Mouse (Mus musculus): ENCODE measurements at regions not wholly inside any gene's neighbourhood (a gene's known extent, or its start where the extent isn't known, plus 50 kb on each side); places are given as distances from the start of the nearest gene placed in this dataset.

DNA sequence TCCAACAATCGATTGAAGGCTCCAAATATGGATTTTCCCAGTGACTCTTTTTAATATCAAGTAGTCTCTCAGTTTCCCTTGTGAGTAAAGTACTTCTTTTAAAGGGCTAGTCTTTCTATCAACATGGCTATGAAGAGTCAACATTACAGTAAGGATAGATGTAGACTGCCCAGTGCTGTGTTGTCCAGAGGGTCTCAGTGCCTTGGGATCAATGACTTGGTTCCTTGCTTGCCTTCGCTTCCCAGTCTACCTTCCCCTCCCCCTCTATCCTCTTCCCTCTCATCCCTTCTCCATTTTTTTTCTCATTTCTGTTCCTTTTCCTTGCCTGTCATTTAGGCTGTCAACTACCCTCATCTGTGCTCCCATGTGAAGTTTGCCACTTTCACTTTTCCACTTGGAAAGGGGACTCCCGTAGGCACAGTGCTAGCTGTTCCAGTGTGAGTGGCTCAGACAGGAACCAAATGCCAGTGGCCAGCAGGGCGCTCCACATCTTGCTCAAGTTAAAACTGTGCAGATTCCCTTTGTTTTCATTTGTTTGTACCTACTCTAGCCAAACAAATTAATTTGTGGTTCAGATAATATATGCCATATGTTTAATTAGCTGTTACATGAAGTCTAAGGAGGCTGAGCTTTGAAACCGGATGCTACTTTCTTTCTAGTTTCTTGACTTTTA is 608.9 kb downstream of the Lmo4 start:
- H3K4me1 ChIP-seq = peaks cover 9% of the 10 kb centered on the region
- ATAC-seq (ENCODE audit: insufficient number of reproducible peaks, insufficient read depth, low FRiP score, low TSS enrichment, low read depth) = no peak
- no peak overlapping the region for H3K9ac ChIP-seq
- 48% methylated on average over 5 of the region's 5 CpGs for WGBS
- H3K9me3 ChIP-seq = no peaks in the 10 kb centered on the region
- no peak overlapping the region for H3K4me3 ChIP-seq
- no peak overlapping the region for H3K27ac ChIP-seq
- H3K27me3 ChIP-seq = peaks cover 7% of the 10 kb centered on the region
- H3K36me3 ChIP-seq = no peaks in the 10 kb centered on the region
- no peak overlapping the region for H3K4me2 ChIP-seq

DNA sequence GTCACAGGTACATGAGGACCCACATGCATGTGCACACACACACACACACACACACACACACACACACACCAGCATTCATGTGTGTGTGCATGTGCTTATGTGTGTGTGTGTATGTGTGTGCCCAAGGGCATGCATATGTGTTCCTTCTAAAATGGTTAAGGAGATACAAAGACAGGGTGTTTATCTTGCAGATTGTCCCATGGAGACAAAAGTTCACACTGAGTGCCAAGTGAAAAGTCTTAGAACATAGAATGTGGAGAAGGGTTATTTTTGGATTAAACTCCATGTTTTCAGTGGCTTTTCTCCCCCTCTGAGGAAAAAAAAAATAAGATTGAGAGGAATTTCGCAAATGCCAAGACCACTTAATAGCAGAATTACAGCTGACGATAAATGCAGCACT is 609.9 kb downstream of the Lmo4 start:
- Histone ChIP-seq H3K4me2 (no peak overlapping the region), H3K27ac (no peak overlapping the region), H3K36me3 (no peaks in the 10 kb centered on the region), H3K4me3 (no peak overlapping the region), H3K9ac (no peak overlapping the region), H3K9me3 (no peaks in the 10 kb centered on the region), H3K4me1 (peaks cover 9% of the 10 kb centered on the region), H3K27me3 (peaks cover 7% of the 10 kb centered on the region)
- WGBS = 76% methylated on average over 2 of the region's 2 CpGs
- ATAC-seq (ENCODE audit: insufficient number of reproducible peaks, insufficient read depth, low FRiP score, low TSS enrichment, low read depth) = no peak

DNA sequence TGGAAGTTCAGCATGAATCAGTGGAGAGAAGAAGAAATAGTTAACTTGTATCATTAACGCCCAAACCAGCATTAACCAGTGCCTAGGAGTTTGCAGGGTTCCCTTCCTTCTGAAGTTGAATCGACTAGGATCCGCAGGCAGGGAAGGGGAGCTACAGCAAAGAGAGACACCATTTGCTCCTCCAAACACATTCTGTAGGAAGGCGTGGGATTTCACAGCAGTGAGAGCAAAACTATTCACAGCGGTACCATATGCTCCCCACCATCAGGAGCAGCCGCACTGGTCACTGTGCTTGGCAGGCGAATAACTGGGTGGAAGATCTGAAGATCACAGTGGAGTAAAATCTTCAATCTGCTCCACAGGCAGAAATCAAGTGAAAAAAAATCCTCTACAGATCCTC is 610.3 kb downstream of the Lmo4 start:
- no peaks in the 10 kb centered on the region for H3K9me3 ChIP-seq
- peaks cover 9% of the 10 kb centered on the region for H3K4me1 ChIP-seq
- H3K4me2 ChIP-seq = no peak overlapping the region
- H3K4me3 ChIP-seq = no peak overlapping the region
- no peak for ATAC-seq (ENCODE audit: insufficient number of reproducible peaks, insufficient read depth, low FRiP score, low TSS enrichment, low read depth)
- H3K27ac ChIP-seq = no peak overlapping the region
- no peaks in the 10 kb centered on the region for H3K36me3 ChIP-seq
- no peak overlapping the region for H3K9ac ChIP-seq
- peaks cover 7% of the 10 kb centered on the region for H3K27me3 ChIP-seq
- WGBS = 87% methylated on average over 7 of the region's 7 CpGs

DNA sequence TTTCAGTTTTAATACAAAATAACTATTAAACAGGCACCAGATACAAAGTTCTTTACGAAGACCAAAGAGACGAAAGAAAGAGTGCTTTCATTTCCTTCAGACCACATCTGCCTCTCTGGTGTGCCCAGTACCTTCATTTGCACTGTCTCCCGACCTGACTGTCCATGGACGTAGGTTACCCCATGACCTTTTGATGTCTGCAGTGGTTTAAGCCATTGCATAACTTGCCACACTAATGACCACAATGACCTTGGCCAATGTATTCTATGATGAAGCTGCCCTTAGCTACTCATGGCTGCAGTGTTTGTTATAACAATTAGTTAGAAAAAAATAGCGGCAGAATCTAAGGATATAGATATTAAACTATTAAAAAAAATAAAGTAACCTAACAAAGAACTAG is 618.4 kb downstream of the Lmo4 start:
- 77% methylated on average over 5 of the region's 5 CpGs for WGBS
- Histone ChIP-seq H3K4me2 (no peak overlapping the region), H3K4me1 (0 out of 2 replicates have a peak, but pooled peaks cover 3% of the 10 kb centered on the region), H3K27me3 (no peaks in the 10 kb centered on the region; the same call in none of the 2 replicates), H3K27ac (no peak overlapping the region), H3K4me3 (no peak overlapping the region), H3K9me3 (no peaks in the 10 kb centered on the region), H3K9ac (no peak overlapping the region), H3K36me3 (no peaks in the 10 kb centered on the region)
- no peak for ATAC-seq (ENCODE audit: insufficient number of reproducible peaks, insufficient read depth, low FRiP score, low TSS enrichment, low read depth)

DNA sequence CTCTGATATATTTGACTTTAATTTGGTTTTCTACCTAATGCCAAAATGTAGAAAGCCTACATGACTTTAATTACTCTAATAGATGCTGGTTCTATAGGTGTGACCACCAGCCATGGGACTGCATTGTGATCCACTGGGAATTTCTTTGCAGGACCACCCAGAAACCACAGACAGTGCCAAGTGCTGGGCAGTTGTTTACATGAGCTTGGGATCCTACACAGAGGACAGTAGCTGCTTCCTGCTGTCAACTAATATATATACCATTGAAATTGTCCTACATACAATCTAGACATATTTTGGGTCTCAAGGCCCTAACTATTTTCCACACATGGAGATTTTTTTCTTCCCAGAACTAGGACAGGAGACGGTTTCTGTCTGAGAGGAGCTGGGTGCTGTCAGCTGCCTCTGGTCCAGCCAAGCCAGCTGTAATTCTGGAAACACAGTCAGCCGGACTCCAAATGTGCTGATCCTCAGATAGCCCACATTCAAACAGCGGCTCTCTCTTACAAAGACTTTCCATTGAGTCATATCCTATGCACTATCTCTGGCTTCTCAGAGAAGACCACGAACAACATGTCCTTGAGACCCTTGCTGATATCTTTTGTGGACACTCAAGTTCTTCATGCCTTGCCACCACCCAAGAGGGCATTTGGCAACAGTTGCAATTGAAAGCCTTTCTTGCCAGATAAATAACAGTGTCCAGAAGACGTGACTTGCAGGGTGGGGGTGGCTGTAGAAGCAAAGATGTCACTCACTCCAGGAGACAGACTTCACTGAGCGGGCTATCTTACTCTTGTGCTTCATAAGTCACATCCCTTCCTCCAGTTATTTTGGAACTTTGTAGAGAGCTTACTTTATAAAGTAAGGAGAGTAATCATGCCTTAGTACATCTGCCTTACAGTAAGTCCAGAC is 620.1 kb downstream of the Lmo4 start:
- Histone ChIP-seq H3K27ac (no peak overlapping the region), H3K4me1 (peaks cover 5% of the 10 kb centered on the region; the same call in 1 of the 2 replicates), H3K27me3 (no peaks in the 10 kb centered on the region), H3K4me3 (no peak overlapping the region), H3K9ac (no peak overlapping the region), H3K36me3 (no peaks in the 10 kb centered on the region), H3K9me3 (no peaks in the 10 kb centered on the region), H3K4me2 (no peak overlapping the region)
- 82% methylated on average over 6 of the region's 6 CpGs for WGBS
- ATAC-seq (ENCODE audit: insufficient number of reproducible peaks, insufficient read depth, low FRiP score, low TSS enrichment, low read depth) = no peak

DNA sequence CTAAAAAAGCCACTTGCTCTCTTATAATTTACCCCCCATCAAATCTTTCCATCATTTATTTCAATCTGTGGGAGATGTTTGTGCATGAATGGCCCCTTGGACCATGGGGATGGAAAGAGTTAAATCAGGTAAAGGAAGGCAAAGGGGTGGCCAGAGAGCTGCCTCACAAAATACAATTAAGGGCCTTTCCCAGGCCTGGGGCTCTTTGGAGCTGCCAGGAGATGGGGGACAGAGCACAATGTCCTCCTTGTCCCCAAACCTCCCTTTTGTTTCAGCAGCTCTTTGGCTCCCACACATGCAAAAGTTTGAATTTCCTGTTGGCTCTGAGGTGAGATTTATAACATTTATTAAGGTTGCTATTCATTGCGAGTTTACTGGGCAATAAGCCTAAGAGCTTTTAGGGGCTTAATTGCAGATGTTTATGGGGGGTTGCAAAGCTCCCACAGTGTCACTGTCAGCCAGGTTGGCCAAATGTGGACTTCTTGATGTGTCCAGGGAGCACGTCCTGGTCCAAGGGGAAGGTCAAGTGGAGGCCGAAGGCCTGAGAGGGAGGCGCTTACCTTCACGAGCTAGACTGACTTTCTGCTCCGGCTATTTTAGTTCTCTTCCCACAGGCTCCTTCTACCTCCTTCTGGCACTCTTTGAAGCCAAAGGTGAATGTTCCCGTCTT is 628.5 kb downstream of the Lmo4 start:
- WGBS = 58% methylated on average over 7 of the region's 7 CpGs
- Histone ChIP-seq H3K27ac (no peak overlapping the region), H3K36me3 (no peaks in the 10 kb centered on the region), H3K4me2 (no peak overlapping the region), H3K4me1 (peaks cover 16% of the 10 kb centered on the region; the same call in 1 of the 2 replicates), H3K9ac (no peak overlapping the region), H3K4me3 (no peak overlapping the region), H3K27me3 (no peaks in the 10 kb centered on the region), H3K9me3 (no peaks in the 10 kb centered on the region)
- no peak for ATAC-seq (ENCODE audit: insufficient number of reproducible peaks, insufficient read depth, low FRiP score, low TSS enrichment, low read depth)

DNA sequence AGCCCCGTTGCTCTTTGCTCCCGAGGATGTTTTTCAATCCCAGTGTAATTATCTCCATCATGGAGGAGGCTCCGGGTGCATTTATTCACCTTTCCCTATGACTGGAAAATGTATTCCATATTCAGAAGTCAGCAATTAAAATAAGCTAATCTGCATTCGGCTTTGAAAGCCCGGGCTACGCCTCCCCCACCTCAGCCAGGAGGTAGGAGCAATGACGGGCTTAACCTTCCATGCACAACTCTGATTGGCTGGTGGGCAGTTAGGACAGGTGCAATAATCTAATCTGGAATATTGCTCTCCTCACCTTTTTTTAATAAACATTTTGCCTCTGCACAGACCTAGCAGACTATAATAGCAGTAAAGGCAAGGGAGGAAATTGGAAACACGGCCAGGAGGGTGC is 629.3 kb downstream of the Lmo4 start:
- WGBS = 80% methylated on average over 8 of the region's 8 CpGs
- Histone ChIP-seq H3K4me3 (no peak overlapping the region), H3K9me3 (no peaks in the 10 kb centered on the region), H3K4me2 (no peak overlapping the region), H3K27ac (no peak overlapping the region), H3K36me3 (no peaks in the 10 kb centered on the region), H3K27me3 (no peaks in the 10 kb centered on the region), H3K9ac (no peak overlapping the region), H3K4me1 (peaks cover 16% of the 10 kb centered on the region; the same call in 1 of the 2 replicates)
- no peak for ATAC-seq (ENCODE audit: insufficient number of reproducible peaks, insufficient read depth, low FRiP score, low TSS enrichment, low read depth)

DNA sequence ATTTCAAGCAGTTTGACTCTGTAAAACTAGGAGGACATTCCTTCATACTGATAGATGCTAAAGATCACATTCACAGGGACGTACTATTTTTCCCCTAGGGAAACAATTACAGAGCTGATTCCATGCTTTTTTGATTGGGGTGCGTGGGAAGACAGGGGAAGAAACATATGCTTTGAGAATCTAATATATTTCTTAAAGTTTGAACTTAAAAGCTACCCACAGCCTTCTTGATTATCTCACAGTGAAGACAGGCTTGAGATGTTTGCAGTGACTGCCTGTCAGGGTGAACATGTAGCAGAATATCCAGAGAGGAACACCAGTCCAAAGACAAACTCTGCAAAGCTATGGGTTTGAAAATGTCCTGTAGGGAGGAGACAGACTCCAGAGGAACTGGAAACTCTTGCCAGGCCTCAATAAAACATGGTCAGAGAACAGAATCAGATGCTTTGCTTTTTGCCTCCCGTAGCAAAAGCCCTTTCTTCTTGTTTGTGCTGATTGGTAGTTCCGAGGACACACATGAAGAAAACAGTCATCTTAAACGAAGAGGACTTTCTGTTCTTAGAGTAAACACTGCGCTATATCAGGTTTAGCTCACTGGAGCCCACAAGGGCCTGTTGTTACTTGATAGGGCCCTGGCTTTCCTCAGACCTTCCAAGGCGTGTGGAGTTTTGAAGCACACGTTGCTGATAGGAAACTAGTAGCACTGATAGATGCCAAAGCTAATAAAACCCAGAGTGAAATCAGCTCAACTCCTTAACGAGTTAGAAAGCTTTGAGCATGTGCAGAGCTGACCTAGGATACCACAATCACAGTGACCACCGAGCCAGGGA is 630.8 kb downstream of the Lmo4 start:
- WGBS = 35% methylated on average over 10 of the region's 10 CpGs
- H3K36me3 ChIP-seq = no peaks in the 10 kb centered on the region
- H3K9me3 ChIP-seq = no peaks in the 10 kb centered on the region
- no peaks in the 10 kb centered on the region for H3K27me3 ChIP-seq
- no peak for ATAC-seq (ENCODE audit: insufficient number of reproducible peaks, insufficient read depth, low FRiP score, low TSS enrichment, low read depth)
- peak overlapping the region; percentile 39; the same call in 1 of the 2 replicates for H3K27ac ChIP-seq
- no peak overlapping the region for H3K9ac ChIP-seq
- no peak overlapping the region for H3K4me3 ChIP-seq
- H3K4me2 ChIP-seq = no peak overlapping the region
- H3K4me1 ChIP-seq = peaks cover 12% of the 10 kb centered on the region; the same call in 1 of the 2 replicates

DNA sequence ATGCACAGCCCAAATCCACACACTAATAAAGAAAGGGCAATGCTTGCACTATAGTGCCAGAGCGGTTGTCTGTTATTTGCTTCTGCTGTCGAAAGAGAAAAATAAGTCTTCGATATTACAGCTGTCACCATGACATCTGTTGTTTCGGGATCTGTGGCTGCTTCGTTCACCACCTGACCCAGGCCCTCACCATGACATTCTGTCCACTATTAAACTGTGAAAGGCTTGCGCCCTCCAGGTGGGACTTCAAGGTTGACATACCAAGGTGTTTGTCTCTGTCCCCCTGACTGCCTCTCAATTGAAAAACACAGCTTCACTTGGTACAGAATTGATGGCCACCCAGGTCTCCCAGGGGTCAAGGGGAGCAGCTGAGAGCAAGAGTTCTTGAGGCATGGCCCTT is 635.1 kb downstream of the Lmo4 start:
- no peak overlapping the region for H3K27ac ChIP-seq

DNA sequence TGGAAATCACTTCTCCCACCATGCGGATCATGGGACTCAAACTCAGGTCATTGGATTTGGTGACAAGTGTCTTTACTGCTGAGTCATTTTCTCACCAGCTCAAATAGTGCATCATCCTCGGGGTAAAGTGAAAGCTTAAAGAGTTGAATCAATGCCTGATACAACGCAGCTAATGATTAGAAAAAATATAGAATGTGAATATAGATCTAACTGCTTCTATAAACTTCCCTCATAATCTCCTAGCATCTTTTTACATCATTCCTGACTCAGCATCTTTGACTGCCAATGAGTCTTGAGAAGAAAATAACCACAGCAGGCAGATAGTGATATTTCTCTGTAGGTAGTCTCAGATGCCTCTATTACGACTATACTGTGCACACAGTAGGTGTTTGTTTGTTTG is 640.0 kb downstream of the Lmo4 start:
- ATAC-seq (ENCODE audit: insufficient number of reproducible peaks, insufficient read depth, low FRiP score, low TSS enrichment, low read depth) = no peak

More for the DNA sequence above, 635.1 kb downstream of the Lmo4 start:
- H3K9me3 ChIP-seq = no peaks in the 10 kb centered on the region
- H3K9ac ChIP-seq = no peak overlapping the region
- no peaks in the 10 kb centered on the region for H3K36me3 ChIP-seq
- 76% methylated on average over 6 of the region's 6 CpGs for WGBS
- H3K4me2 ChIP-seq = no peak overlapping the region
- H3K4me3 ChIP-seq = no peak overlapping the region
- H3K27me3 ChIP-seq = no peaks in the 10 kb centered on the region
- ATAC-seq (ENCODE audit: insufficient number of reproducible peaks, insufficient read depth, low FRiP score, low TSS enrichment, low read depth) = no peak
- H3K4me1 ChIP-seq = 0 out of 2 replicates have a peak, but pooled peaks cover 11% of the 10 kb centered on the region

DNA sequence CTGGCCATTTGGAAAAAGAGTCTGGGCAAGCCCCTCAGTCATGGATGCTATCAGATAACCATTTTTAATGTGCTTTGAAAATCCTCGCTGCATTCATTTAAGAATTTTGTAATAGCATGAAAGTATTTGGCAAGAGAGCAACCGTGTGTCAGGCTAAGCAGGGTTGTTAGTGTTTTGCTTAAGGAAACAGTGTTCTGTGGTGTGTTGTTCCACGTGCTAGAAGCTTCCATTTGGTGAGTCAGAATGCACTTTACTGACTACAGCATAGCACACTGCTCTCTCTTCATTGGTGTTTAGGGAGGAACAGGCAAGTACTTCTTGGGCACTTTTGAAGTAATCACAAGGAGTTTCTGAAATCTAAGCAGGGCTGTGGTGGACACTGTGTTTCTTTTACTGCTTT is 661.0 kb upstream of the Pkn2 start:
- ATAC-seq (ENCODE audit: insufficient number of reproducible peaks, insufficient read depth, low FRiP score, low TSS enrichment, low read depth) = no peak

More for the DNA sequence above, 640.0 kb downstream of the Lmo4 start:
- Histone ChIP-seq H3K27me3 (no peaks in the 10 kb centered on the region), H3K9ac (no peak overlapping the region), H3K36me3 (no peaks in the 10 kb centered on the region), H3K4me3 (no peak overlapping the region), H3K9me3 (no peaks in the 10 kb centered on the region), H3K4me2 (no peak overlapping the region), H3K4me1 (0 out of 2 replicates have a peak, but pooled peaks cover 5% of the 10 kb centered on the region), H3K27ac (no peak overlapping the region)
- WGBS = 91% methylated on average over 4 of the region's 4 CpGs

More for the DNA sequence above, 661.0 kb upstream of the Pkn2 start:
- WGBS = 29% methylated on average over 3 of the region's 3 CpGs
- H3K27me3 ChIP-seq = no peaks in the 10 kb centered on the region
- H3K27ac ChIP-seq = no peak overlapping the region
- H3K9ac ChIP-seq = no peak overlapping the region
- no peak overlapping the region for H3K4me3 ChIP-seq
- H3K9me3 ChIP-seq = 0 out of 2 replicates have a peak, but pooled peaks cover 3% of the 10 kb centered on the region
- no peaks in the 10 kb centered on the region for H3K4me1 ChIP-seq
- no peak overlapping the region for H3K4me2 ChIP-seq
- H3K36me3 ChIP-seq = no peaks in the 10 kb centered on the region

Measured in embryonic facial prominence, embryonic 13.5 days (tissue).